In the genomic region with DNA sequence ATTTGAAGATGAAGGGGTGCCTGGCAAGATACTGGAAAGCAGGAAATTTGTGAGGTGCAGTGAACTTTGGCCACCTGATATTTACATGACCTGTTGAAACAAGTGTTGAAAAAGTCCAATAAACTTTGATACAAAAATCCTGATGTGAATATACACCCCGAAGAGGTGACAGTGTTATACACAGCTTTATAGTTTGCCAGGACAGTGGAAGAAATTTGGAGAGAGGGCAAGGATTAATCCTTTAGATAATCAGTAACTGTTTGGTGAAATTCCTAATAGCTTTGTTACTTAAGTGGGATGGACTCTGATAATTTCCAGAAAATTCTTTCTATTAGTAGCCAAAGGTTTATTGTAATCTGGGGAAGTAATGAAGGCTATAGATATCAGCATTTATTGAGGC, we compare ENCODE assay signal across 20 mouse cellular contexts.
DNase-seq lines count a peak whose midpoint lies in the region; ATAC-seq and TF ChIP-seq lines count a peak whose summit lies in the region.
"Had no signal": no experiment of that assay in that cellular context is flagged by ENCODE, and none has a peak within 500 bp of the region (broad histone marks: within the 10 kb centered on the region; RNA-seq: fewer than 3 reads in every experiment).

No protein-coding gene starts in this region.

- H3K4me1 ChIP-seq in embryonic facial prominence, embryonic 13.5 days = peaks cover 34% of the 10 kb centered on the region
- H3K4me1 ChIP-seq in embryonic facial prominence, embryonic 10.5 days = peaks cover 55% of the 10 kb centered on the region
- peaks cover 37% of the 10 kb centered on the region for H3K4me1 ChIP-seq in limb, embryonic 12.5 days (replicated peaks)
- H3K4me1 ChIP-seq in limb, embryonic 10.5 days = peaks cover 43% of the 10 kb centered on the region
- no peaks in the 10 kb centered on the region for H3K4me1 ChIP-seq in lung, postnatal 0 days (ENCODE audit: insufficient read depth, low read depth, low read length)

- H3K9ac ChIP-seq in embryonic facial prominence, embryonic 13.5 days = no peak overlapping the region
- no peak overlapping the region for H3K9ac ChIP-seq in limb, embryonic 12.5 days (replicated peaks)
- no peak overlapping the region for H3K9ac ChIP-seq in lung, postnatal 0 days (replicated peaks; ENCODE audit: low read depth)
- H3K9ac ChIP-seq: forebrain, postnatal 0 days had no signal

- TF ChIP-seq CTCF in lung, postnatal 0 days (IDR thresholded peaks at IDR 0.05) = no peak

- TF ChIP-seq EP300 in lung, postnatal 0 days (IDR thresholded peaks at IDR 0.05) = no peak

- H3K4me3 ChIP-seq in embryonic facial prominence, embryonic 13.5 days = no peak overlapping the region
- no peak overlapping the region for H3K4me3 ChIP-seq in embryonic facial prominence, embryonic 10.5 days
- no peak overlapping the region for H3K4me3 ChIP-seq in limb, embryonic 12.5 days (replicated peaks)
- no peak overlapping the region for H3K4me3 ChIP-seq in limb, embryonic 10.5 days
- peak overlapping the region; percentile 65; the same call in 1 of the 2 replicates for H3K4me3 ChIP-seq in lung, postnatal 0 days (ENCODE audit: low read depth, low read length)
- H3K4me3 ChIP-seq: hindbrain, embryonic 10.5 days; layer of hippocampus, adult 2 months had no signal

- no peaks in the 10 kb centered on the region for H3K9me3 ChIP-seq in embryonic facial prominence, embryonic 13.5 days
- no peaks in the 10 kb centered on the region for H3K9me3 ChIP-seq in embryonic facial prominence, embryonic 10.5 days
- no peaks in the 10 kb centered on the region for H3K9me3 ChIP-seq in limb, embryonic 12.5 days
- no peaks in the 10 kb centered on the region for H3K9me3 ChIP-seq in limb, embryonic 10.5 days (replicated peaks)
- no peaks in the 10 kb centered on the region for H3K9me3 ChIP-seq in lung, postnatal 0 days (ENCODE audit: low read length)
- H3K9me3 ChIP-seq: hindbrain, embryonic 10.5 days had no signal

- no peak overlapping the region for H3K27ac ChIP-seq in embryonic facial prominence, embryonic 13.5 days
- H3K27ac ChIP-seq in embryonic facial prominence, embryonic 10.5 days (replicated peaks) = no peak overlapping the region
- no peak overlapping the region for H3K27ac ChIP-seq in limb, embryonic 12.5 days
- no peak overlapping the region for H3K27ac ChIP-seq in limb, embryonic 10.5 days
- no peak overlapping the region for H3K27ac ChIP-seq in lung, postnatal 0 days (ENCODE audit: low read length)
- H3K27ac ChIP-seq: hindbrain, embryonic 10.5 days; layer of hippocampus, adult 2 months had no signal

- peaks cover 14% of the 10 kb centered on the region for H3K36me3 ChIP-seq in embryonic facial prominence, embryonic 13.5 days
- H3K36me3 ChIP-seq in embryonic facial prominence, embryonic 10.5 days (replicated peaks) = peaks cover 24% of the 10 kb centered on the region
- H3K36me3 ChIP-seq in limb, embryonic 12.5 days = peaks cover 18% of the 10 kb centered on the region
- H3K36me3 ChIP-seq in limb, embryonic 10.5 days = peaks cover 26% of the 10 kb centered on the region
- no peaks in the 10 kb centered on the region for H3K36me3 ChIP-seq in lung, postnatal 0 days (ENCODE audit: insufficient read depth, low read length)

- H3K27me3 ChIP-seq in embryonic facial prominence, embryonic 13.5 days = no peaks in the 10 kb centered on the region
- no peaks in the 10 kb centered on the region for H3K27me3 ChIP-seq in embryonic facial prominence, embryonic 10.5 days (replicated peaks; ENCODE audit: low read depth, poor library complexity, severe bottlenecking)
- no peaks in the 10 kb centered on the region for H3K27me3 ChIP-seq in limb, embryonic 12.5 days
- H3K27me3 ChIP-seq in limb, embryonic 10.5 days (ENCODE audit: low read depth, poor library complexity, severe bottlenecking) = no peaks in the 10 kb centered on the region
- no peaks in the 10 kb centered on the region for H3K27me3 ChIP-seq in lung, postnatal 0 days (replicated peaks; ENCODE audit: insufficient read depth, low read length)

- no peak for DNase-seq in embryonic facial prominence, embryonic 10.5 days (ENCODE audit: low spot score)
- no peak for DNase-seq in limb, embryonic 10.5 days (ENCODE audit: low spot score)
- no peak for DNase-seq in lung, postnatal 0 days (ENCODE audit: low spot score)
- DNase-seq in lung, adult 18-20 months = no peak
- no peak for DNase-seq in layer of hippocampus, postnatal 36 days
- no peak for DNase-seq in gastrocnemius, adult 18-20 months (ENCODE audit: low spot score)
- DNase-seq: adrenal gland, postnatal 14 days; cerebellum, adult 2 months; cerebellum, postnatal 36 days; embryo, embryonic 11 days; forebrain, postnatal 0 days; heart, postnatal 10 days; kidney, postnatal 25 days; thymus, adult 2 months had no signal

- no peak for ATAC-seq in embryonic facial prominence, embryonic 13.5 days (ENCODE audit: insufficient number of reproducible peaks, insufficient read depth, low FRiP score, low TSS enrichment, low read depth)
- no peak for ATAC-seq in limb, embryonic 12.5 days (ENCODE audit: insufficient number of reproducible peaks, insufficient read depth, low FRiP score, low TSS enrichment, low read depth)
- no peak for ATAC-seq in lung, postnatal 0 days
- ATAC-seq: forebrain, postnatal 0 days; hindbrain, embryonic 16.5 days had no signal

- whole genome bisulfite sequencing in embryonic facial prominence, embryonic 13.5 days = 92% methylated on average over 1 of the region's 1 CpGs
- WGBS in embryonic facial prominence, embryonic 10.5 days = 92% methylated on average over 1 of the region's 1 CpGs
- 93% methylated on average over 1 of the region's 1 CpGs for WGBS in limb, embryonic 12.5 days
- 88% methylated on average over 1 of the region's 1 CpGs for WGBS in limb, embryonic 10.5 days
- 79% methylated on average over 1 of the region's 1 CpGs for WGBS in lung, postnatal 0 days

- peak overlapping the region; percentile 74 for H3K4me2 ChIP-seq in embryonic facial prominence, embryonic 13.5 days
- peak overlapping the region; percentile 69; the same call in 1 of the 2 replicates for H3K4me2 ChIP-seq in limb, embryonic 12.5 days
- H3K4me2 ChIP-seq in lung, postnatal 0 days (replicated peaks; ENCODE audit: low read depth, low read length) = peak overlapping the region; percentile 88
- H3K4me2 ChIP-seq: heart, embryonic 11.5 days had no signal
